Mouse (Mus musculus): ENCODE results near the gene Lrrc49.

Lrrc49 gene

DNA sequence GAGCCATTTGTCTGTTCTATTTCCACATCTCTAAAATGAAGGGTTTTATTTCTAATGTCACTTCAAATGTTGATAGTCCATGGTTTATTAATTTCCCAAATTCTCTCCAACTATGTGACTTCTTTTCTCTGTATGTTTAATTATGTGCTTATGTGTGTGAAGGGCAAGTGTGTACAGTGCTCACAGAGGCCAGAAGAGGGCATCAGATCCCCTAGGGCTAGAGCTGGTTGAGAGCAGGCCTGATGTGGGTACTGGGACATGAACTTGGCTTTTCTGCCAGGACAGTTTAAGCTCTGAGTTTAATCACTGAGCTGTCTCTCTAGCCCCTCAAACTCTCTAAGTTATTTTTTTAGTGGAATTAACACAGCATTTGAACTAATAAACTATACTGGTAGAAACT lies 13.2 kb downstream of the Lrrc49 start:
- DNase-seq (ENCODE audit: low spot score in 2 of 2), result no peak

DNA sequence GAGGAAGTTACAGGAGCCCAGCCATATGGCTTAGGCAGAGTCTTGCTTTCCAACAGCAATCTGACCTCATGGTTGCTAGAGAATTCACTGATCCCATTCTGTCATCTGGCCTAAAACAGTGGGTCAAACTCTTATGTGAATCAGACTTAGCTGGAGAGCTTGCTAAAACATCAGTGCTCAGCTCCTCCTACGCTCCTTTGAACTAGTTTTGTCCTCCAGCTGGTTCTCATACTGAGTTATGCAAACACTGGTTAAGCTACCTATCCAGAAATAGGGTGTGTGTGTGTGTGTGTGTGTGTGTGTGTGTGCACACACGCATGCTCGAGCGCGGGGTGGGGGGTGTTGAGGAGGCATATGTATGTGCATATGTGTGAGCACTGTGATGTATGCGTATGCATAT lies 15.4 kb downstream of the Lrrc49 start:
- DNase-seq (ENCODE audit: low spot score in 2 of 2), result no peak

GRCm38 (mm10) chr9:60668886-60669285 lies 19.1 kb downstream of the Lrrc49 start:
- DNase-seq (ENCODE audit: low spot score in 2 of 2), result no peak

DNA sequence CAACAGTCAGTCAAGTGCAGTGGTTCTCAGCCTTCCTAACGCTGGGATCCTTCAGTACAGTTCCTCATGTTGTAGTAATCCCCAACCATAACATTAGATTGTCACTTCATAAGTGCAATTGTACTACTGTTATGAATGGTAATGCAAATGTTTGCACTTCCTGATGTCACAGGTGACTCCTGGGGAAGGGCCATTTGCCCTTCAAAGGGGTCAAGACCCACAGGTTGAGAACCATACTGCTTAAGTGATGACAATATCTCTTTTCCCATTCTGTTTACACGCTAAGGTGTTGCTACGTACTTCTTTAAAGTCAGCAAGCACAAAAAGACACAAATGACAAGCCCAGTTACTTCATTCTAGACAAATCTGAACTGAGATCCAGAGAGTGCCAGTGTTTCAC lies 22.4 kb downstream of the Lrrc49 start:
- no peak for DNase-seq (ENCODE audit: low spot score in 2 of 2)

DNA sequence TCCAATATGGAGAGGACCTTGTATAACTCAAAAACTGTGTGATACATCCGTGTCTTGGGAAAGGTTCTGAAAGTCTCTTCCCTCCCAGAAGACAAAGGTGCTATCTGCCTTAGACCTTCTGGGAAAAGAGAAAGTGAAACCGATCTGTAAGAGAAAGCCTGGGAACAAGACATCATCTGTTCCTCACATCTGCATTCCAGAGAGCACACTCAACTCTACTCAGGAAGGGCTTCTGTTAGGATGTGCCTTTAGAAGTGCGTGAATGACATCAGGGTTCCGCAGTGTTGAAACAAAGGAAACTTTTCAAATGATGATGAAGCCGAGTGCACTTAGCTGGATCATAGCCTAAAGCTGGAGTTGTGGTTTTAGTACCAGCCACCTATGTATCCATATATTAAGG lies 23.1 kb downstream of the Lrrc49 start:
- DNase-seq (ENCODE audit: low spot score in 2 of 2), result peak; percentile 35 to 60

DNA sequence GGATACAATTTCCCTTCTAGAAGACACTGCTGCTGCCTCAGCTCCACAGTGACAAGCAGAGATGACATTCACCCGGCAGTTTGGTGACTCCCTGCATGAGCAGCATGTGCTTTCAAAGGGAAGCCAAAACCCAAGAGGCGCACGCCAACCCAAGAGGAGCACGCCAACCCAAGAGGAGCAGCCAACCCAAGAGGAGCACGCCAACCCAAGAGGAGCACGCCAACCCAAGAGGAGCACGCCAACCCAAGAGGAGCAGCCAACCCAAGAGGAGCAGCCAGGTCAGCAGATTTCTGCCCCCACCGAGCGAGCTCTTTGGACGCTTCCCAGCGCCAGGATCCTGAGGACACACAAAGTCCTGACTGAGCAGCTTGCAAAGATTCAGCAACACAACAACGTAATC lies 23.6 kb downstream of the Lrrc49 start:
- DNase-seq (ENCODE audit: low spot score in 2 of 2), result peak; percentile 33 to 54

GRCm38 (mm10) chr9:60662936-60663335 lies 25.0 kb downstream of the Lrrc49 start:
- DNase-seq (ENCODE audit: low spot score in 2 of 2), result no peak

GRCm38 (mm10) chr9:60653582-60653981 lies 34.4 kb downstream of the Lrrc49 start:
- no peak for DNase-seq (ENCODE audit: low spot score in 2 of 2)

- DNase-seq (ENCODE audit: low spot score in 2 of 2), result no peak
These were observed 34.8 kb downstream of the Lrrc49 start for GRCm38 (mm10) chr9:60653137-60653536.

DNA sequence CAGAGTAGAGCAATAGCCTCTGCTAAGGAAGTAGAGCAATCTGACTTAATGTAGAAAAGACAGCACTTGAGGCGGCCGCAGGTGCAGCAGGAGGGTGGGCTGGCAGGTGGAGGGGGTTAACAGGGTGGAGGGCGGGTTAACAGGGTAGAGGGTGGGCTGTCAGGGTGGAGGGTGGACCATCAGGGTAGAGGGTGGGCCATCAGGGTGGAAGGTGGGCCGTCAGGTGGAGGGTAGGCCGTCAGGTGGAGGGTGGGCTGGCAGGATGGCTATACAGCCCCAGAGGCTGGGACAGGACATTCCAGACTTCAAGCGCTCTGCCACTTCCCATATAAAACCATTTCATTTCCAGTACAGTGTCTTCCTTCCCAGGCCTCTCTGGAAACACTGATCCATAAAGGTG lies 37.7 kb downstream of the Lrrc49 start:
- no peak for DNase-seq (ENCODE audit: low spot score in 2 of 2)

DNA sequence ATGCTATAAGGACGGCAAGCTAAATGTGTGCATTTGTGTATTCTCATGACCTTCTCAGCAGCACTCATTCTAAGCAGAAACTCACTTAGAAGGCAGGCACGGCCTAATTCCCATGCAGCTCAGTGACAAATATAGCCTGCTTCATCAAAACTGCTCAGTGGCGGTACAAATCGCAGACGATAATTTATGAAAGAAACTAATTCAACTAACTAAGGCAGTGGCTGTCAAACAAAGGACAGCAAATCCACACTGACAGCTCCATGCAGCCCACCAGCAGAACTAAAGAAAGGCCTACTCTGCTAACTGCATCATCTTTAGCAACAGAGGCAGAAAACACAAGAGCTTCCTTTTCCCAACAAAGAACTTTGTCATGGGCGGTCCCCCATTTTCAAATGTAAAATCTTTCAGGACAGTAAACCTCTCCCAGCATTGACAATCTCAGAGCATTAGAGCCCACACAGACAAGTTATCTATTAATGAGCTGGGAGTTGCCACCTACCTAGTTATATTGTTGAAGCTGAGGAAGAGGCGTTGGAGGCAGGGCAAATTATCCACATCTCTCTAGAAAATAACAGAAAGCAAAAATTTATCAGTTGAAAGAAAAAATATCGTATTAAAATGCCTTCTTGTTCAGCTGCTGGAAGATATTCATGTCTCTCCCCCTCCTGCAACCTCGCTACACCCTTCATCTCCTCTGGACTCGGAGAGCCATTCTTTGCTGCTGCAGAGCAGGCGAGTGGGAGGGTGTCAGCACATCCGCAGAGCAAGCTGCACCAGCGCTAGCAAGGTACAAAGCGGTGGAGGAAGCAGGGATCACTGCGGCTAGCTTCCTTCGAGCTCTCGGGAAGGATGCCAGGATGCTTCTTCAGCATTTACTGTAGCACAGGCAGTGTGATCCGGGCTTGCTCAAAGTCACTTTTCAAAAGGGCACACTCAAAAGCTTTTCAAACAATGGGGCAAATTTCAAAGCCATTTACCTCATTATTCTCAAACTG lies 38.7 kb downstream of the Lrrc49 start:
- DNase-seq (ENCODE audit: low spot score in 2 of 2), result peak; percentile 23 to 26

DNA sequence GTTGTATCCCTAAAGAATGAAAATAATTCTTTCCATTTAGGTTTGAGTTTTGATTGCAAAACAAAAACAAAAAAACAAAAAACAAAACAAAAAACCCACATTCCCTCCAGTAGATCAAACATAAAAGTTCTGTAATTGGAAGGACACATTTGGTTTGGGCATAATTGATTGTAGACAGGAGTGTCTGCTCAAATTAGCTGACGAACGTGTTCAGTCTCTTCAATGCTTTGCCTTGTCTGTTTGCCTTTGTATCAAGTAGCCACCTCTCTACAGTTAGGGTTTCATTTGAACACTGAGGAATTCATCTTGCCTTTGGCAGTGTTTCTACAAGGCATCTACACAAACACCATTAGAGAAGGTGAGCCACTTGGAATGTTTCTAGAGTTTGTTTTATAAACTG lies 54.4 kb downstream of the Lrrc49 start:
- no peak for DNase-seq (ENCODE audit: low spot score in 2 of 2)

GRCm38 (mm10) chr9:60626311-60626791 lies 61.6 kb downstream of the Lrrc49 start:
- no peak for DNase-seq (ENCODE audit: low spot score in 2 of 2)

GRCm38 (mm10) chr9:60625895-60626294 lies 62.1 kb downstream of the Lrrc49 start:
- DNase-seq (ENCODE audit: low spot score in 2 of 2), result no peak

DNA sequence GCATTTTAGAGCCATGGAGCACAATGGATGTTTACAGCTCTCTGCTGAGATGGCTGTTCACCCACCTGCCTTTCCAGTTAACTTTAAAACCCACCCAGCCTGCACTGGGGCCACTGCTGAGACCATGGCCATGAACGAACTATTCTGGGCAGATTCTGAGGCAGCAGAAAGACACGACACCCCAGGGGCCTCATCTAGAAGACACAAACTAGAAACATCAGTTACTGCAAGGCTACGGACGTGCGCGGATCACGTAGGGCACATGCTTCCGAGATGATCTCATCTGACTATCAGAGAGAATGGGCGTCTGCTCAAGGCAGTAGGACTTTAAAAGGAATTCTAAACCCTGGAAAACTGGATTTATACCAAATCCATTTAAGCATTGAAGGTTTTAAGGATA lies 71.0 kb downstream of the Lrrc49 start:
- peak; percentile 48 to 51 for DNase-seq (ENCODE audit: low spot score in 2 of 2)

DNA sequence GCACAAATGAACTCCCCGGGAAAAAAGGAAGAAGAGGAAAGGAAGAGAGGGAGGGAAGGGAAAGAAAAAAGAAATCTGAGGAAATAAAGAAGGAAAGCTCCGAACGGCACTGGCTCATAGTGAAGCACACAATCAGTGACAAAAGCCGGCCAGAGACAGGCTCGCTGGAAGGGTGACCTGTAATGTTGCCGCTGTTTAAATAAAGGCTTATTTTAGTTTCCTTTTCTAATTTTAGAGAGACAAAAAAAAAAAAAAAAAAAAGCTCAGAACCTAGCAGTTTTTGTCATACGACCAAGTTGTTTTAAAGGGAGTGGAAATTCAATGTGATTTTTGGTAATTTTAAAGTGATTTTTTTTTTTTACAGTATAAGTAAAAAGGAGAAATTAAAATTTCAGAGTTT lies 71.6 kb downstream of the Lrrc49 start:
- no peak for DNase-seq (ENCODE audit: low spot score in 2 of 2)

DNA sequence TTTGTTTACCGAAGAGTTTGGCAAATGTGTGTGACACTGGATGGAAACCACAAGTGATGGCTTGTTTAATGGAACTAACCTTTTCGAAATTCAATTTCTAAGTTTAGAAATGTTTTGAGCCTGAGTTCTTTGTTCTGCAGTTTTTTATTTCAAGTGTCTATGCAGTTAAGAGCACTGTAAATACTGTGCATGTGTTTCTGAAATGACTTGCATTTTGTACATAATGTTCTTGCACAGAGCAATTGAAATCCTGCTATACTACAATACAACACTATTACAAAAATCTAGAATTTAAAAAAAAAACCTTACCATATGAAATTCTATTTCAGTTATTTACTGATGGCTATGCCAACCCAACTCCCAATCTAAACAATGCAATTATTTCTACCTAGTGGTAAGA lies 75.7 kb downstream of the Lrrc49 start:
- no peak for DNase-seq (ENCODE audit: low spot score in 2 of 2)

DNA sequence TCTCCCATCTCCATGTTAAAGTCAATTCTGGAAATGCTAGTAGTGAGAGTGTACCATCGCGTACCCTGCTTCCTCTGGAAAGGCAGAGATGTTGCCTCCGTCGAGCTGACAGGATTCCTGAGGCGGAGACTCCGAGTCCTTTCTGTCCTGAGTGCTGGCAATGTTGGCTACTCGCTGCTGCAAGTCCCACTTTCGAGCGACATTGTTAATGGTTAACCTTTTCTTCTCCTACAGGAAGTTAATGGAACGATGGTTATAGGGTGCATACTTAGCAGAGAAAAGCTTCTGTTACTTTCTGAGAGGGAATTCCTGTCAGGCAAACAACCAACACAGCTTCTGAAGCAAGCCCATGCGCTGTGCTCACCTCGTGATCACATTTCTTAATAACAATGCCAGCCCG lies 77.8 kb downstream of the Lrrc49 start:
- DNase-seq (ENCODE audit: low spot score in 2 of 2), result no peak

DNA sequence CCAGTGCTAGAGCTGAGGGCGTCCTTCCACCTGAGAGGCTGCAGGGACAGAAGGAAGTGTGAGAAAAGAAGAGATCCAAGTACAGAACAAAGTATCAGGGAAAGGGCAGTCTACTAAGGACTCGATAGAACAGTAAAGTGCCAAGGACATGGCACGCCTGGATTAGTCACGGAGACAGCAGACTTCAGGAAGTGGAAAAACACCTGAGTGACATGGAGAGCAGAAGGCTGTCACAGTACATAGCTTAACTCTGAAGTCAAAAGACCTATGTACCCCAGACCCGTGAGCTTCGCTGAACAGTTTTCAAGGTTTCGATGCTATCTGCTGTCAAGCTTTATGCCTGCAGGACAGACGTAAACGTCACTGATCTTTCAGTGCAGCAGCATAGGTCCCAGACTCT lies 79.1 kb downstream of the Lrrc49 start:
- no peak for DNase-seq (ENCODE audit: low spot score in 2 of 2)

- DNase-seq (ENCODE audit: low spot score in 2 of 2), result no peak
These were observed 79.9 kb downstream of the Lrrc49 start for GRCm38 (mm10) chr9:60608086-60608485.

DNA sequence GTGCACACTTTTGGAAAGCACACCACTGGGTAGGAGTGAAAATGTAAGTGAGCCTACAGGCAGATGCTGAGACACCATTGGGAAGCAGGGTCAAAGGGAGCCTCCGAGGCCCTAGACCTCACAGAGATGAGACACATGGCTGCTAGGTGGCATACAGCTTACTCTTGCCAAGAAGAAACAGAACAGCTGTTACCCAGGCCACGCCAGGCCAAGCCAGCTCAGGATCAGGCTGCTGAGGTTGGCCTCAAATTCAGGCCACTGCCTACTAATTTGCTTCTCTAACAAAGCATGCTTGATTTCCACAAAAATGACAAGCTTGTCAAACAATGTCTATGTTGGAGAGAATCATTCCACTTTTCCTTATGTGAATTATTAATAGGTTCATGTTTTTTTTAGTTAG lies 83.0 kb downstream of the Lrrc49 start:
- no peak for DNase-seq (ENCODE audit: low spot score in 2 of 2)

GRCm38 (mm10) chr9:60601936-60602335 lies 86.0 kb downstream of the Lrrc49 start:
- DNase-seq (ENCODE audit: low spot score in 2 of 2), result no peak

- no peak for DNase-seq (ENCODE audit: low spot score in 2 of 2)
These were observed 87.7 kb downstream of the Lrrc49 start for GRCm38 (mm10) chr9:60600273-60600672.
